Mouse (Mus musculus) cerebellum, adult 8-10 months (tissue): ENCODE results near the gene Olfr1150-ps1.

Experiments used
- DNase-seq: peaks from one replicate; pipeline ENCODE4 v3.0.0; 2022

Olfr1150-ps1 gene

GRCm38 (mm10) chr2:87843693-87844092 lies at the start of gene Olfr1150-ps1:
Gene Olfr1150-ps1, plus strand, starts transcription at chr2:87843993.
- DNase-seq: no peak

- DNase-seq: no peak
Measured at GRCm38 (mm10) chr2:87800292-87800691, 43.5 kb upstream of the Olfr1150-ps1 start, which contains the start of gene Olfr1143. Gene Olfr1143, plus strand, starts transcription at chr2:87800592.

GRCm38 (mm10) chr2:87809522-87809921 lies 34.3 kb upstream of the Olfr1150-ps1 start, which contains the start of gene Olfr1145:
Gene Olfr1145, plus strand, starts transcription at chr2:87809822.
- no peak for DNase-seq

GRCm38 (mm10) chr2:87830233-87830632 lies 13.6 kb upstream of the Olfr1150-ps1 start, which contains the start of gene Olfr1148:
Gene Olfr1148, plus strand, starts transcription at chr2:87830533.
- DNase-seq: no peak

GRCm38 (mm10) chr2:87855562-87855961 lies 11.8 kb downstream of the Olfr1150-ps1 start, which contains the start of gene Olfr1151:
Gene Olfr1151, plus strand, starts transcription at chr2:87855862.
- DNase-seq: no peak

GRCm38 (mm10) chr2:87866192-87866591 lies 22.4 kb downstream of the Olfr1150-ps1 start, which contains the start of gene Olfr1152:
Gene Olfr1152, plus strand, starts transcription at chr2:87866492.
- no peak for DNase-seq

- no peak for DNase-seq
Measured at GRCm38 (mm10) chr2:87894662-87895061, 50.9 kb downstream of the Olfr1150-ps1 start, which contains the start of gene Olfr1153. Gene Olfr1153, plus strand, starts transcription at chr2:87894962.
